Mouse (Mus musculus): ENCODE data around the gene Gm49387. TPM values are rescaled to one million over a fixed set of nuclear protein-coding genes. Genes with fewer than 3 reads are reported as not detected.

The Gm49387 gene
- polyA plus RNA-seq, 1 experiment from 2014 or later, result 0.73 TPM

GRCm38 (mm10) chr14:31668326-31668725, 27.6 kb upstream of the Gm49387 start:
- peaks cover 52% of the 10 kb centered on the region for H3K4me1 ChIP-seq (replicated peaks)
- WGBS, result 79% methylated on average over 13 of the region's 13 CpGs
- no peak overlapping the region for H3K4me3 ChIP-seq
- H3K36me3 ChIP-seq, result peaks cover 7% of the 10 kb centered on the region; the same call in 1 of the 2 replicates
- no peaks in the 10 kb centered on the region for H3K27me3 ChIP-seq
- ATAC-seq (ENCODE audit: low read depth), result no peak
- no peaks in the 10 kb centered on the region for H3K9me3 ChIP-seq
- H3K9ac ChIP-seq, result no peak overlapping the region
- H3K27ac ChIP-seq (replicated peaks), result no peak overlapping the region
- H3K4me2 ChIP-seq, result no peak overlapping the region

- no peak for ATAC-seq (ENCODE audit: low read depth)
- no peak overlapping the region for H3K27ac ChIP-seq (replicated peaks)
- H3K36me3 ChIP-seq, result peaks cover 7% of the 10 kb centered on the region; the same call in 1 of the 2 replicates
- 81% methylated on average over 6 of the region's 6 CpGs for WGBS
- no peak overlapping the region for H3K9ac ChIP-seq
- no peaks in the 10 kb centered on the region for H3K27me3 ChIP-seq
- peaks cover 58% of the 10 kb centered on the region for H3K4me1 ChIP-seq (replicated peaks)
- H3K4me2 ChIP-seq, result no peak overlapping the region
- H3K9me3 ChIP-seq, result no peaks in the 10 kb centered on the region
- no peak overlapping the region for H3K4me3 ChIP-seq
Measured at GRCm38 (mm10) chr14:31667741-31668140, 27.1 kb upstream of the Gm49387 start.

GRCm38 (mm10) chr14:31666931-31667705, 26.4 kb upstream of the Gm49387 start:
- H3K9ac ChIP-seq, result no peak overlapping the region
- ATAC-seq (ENCODE audit: low read depth), result no peak
- peaks cover 7% of the 10 kb centered on the region; the same call in 1 of the 2 replicates for H3K36me3 ChIP-seq
- no peaks in the 10 kb centered on the region for H3K27me3 ChIP-seq
- H3K27ac ChIP-seq (replicated peaks), result no peak overlapping the region
- H3K9me3 ChIP-seq, result no peaks in the 10 kb centered on the region
- peaks cover 64% of the 10 kb centered on the region for H3K4me1 ChIP-seq (replicated peaks)
- H3K4me3 ChIP-seq, result no peak overlapping the region
- whole genome bisulfite sequencing, result 95% methylated on average over 28 of the region's 28 CpGs
- no peak overlapping the region for H3K4me2 ChIP-seq

GRCm38 (mm10) chr14:31665566-31665940, 24.9 kb upstream of the Gm49387 start:
- Histone ChIP-seq H3K4me3 (no peak overlapping the region), H3K27me3 (no peaks in the 10 kb centered on the region), H3K27ac (replicated peaks) (peak overlapping the region; percentile 99), H3K4me1 (replicated peaks) (peaks cover 72% of the 10 kb centered on the region), H3K9me3 (no peaks in the 10 kb centered on the region), H3K9ac (no peak overlapping the region), H3K4me2 (no peak overlapping the region), H3K36me3 (peaks cover 7% of the 10 kb centered on the region; the same call in 1 of the 2 replicates)
- WGBS, result 74% methylated on average over 4 of the region's 4 CpGs
- ATAC-seq (ENCODE audit: low read depth), result no peak

GRCm38 (mm10) chr14:31664903-31665565, 24.4 kb upstream of the Gm49387 start:
- H3K9ac ChIP-seq, result 0 out of 2 replicates have a peak overlapping the region, but pooled peaks have one; percentile 45
- WGBS, result 50% methylated on average over 12 of the region's 12 CpGs
- no peak overlapping the region for H3K4me2 ChIP-seq
- H3K4me1 ChIP-seq (replicated peaks), result peaks cover 73% of the 10 kb centered on the region
- no peak overlapping the region for H3K4me3 ChIP-seq
- no peaks in the 10 kb centered on the region for H3K27me3 ChIP-seq
- H3K9me3 ChIP-seq, result no peaks in the 10 kb centered on the region
- ATAC-seq (ENCODE audit: low read depth), result no peak
- H3K27ac ChIP-seq (replicated peaks), result peak overlapping the region; percentile 99
- peaks cover 7% of the 10 kb centered on the region; the same call in 1 of the 2 replicates for H3K36me3 ChIP-seq

GRCm38 (mm10) chr14:31664100-31664902, 23.6 kb upstream of the Gm49387 start:
- H3K27ac ChIP-seq (replicated peaks), result peak overlapping the region; percentile 99
- H3K36me3 ChIP-seq, result peaks cover 7% of the 10 kb centered on the region; the same call in 1 of the 2 replicates
- no peak overlapping the region for H3K9ac ChIP-seq
- H3K4me2 ChIP-seq, result no peak overlapping the region
- ATAC-seq (ENCODE audit: low read depth), result no peak
- no peaks in the 10 kb centered on the region for H3K9me3 ChIP-seq
- H3K4me3 ChIP-seq, result no peak overlapping the region
- WGBS, result 33% methylated on average over 18 of the region's 18 CpGs
- H3K27me3 ChIP-seq, result no peaks in the 10 kb centered on the region
- peaks cover 73% of the 10 kb centered on the region for H3K4me1 ChIP-seq (replicated peaks)

- H3K9ac ChIP-seq, result no peak overlapping the region; the same call in 1 of the 2 replicates
Measured at GRCm38 (mm10) chr14:31663376-31664099, 22.9 kb upstream of the Gm49387 start.

GRCm38 (mm10) chr14:31662555-31663211, 22.0 kb upstream of the Gm49387 start:
- peak; percentile 74 for ATAC-seq (ENCODE audit: low read depth)
- Histone ChIP-seq H3K9me3 (no peaks in the 10 kb centered on the region), H3K4me2 (peak overlapping the region; percentile 70), H3K4me1 (replicated peaks) (peaks cover 79% of the 10 kb centered on the region), H3K27me3 (no peaks in the 10 kb centered on the region), H3K4me3 (peak overlapping the region; percentile 41), H3K27ac (replicated peaks) (peak overlapping the region; percentile 99), H3K9ac (peak overlapping the region; percentile 68), H3K36me3 (peaks cover 7% of the 10 kb centered on the region; the same call in 1 of the 2 replicates)
- WGBS, result 15% methylated on average over 9 of the region's 9 CpGs

More at GRCm38 (mm10) chr14:31663376-31664099, 22.9 kb upstream of the Gm49387 start:
- H3K27me3 ChIP-seq, result no peaks in the 10 kb centered on the region
- H3K36me3 ChIP-seq, result peaks cover 7% of the 10 kb centered on the region; the same call in 1 of the 2 replicates
- no peak overlapping the region for H3K4me3 ChIP-seq
- peak overlapping the region; percentile 99 for H3K27ac ChIP-seq (replicated peaks)
- no peaks in the 10 kb centered on the region for H3K9me3 ChIP-seq
- WGBS, result 85% methylated on average over 13 of the region's 13 CpGs
- no peak for ATAC-seq (ENCODE audit: low read depth)
- H3K4me1 ChIP-seq (replicated peaks), result peaks cover 74% of the 10 kb centered on the region
- no peak overlapping the region; the same call in 1 of the 2 replicates for H3K4me2 ChIP-seq

- H3K4me2 ChIP-seq, result peak overlapping the region; percentile 70
- peak overlapping the region; percentile 41 for H3K4me3 ChIP-seq
- H3K9me3 ChIP-seq, result no peaks in the 10 kb centered on the region
- H3K9ac ChIP-seq, result peak overlapping the region; percentile 68
- H3K27me3 ChIP-seq, result no peaks in the 10 kb centered on the region
- H3K4me1 ChIP-seq (replicated peaks), result peaks cover 87% of the 10 kb centered on the region
- WGBS, result under 1% methylated on average over 44 of the region's 44 CpGs
- peak; percentile 96 for ATAC-seq (ENCODE audit: low read depth)
- peaks cover 2% of the 10 kb centered on the region; the same call in 1 of the 2 replicates for H3K36me3 ChIP-seq
- H3K27ac ChIP-seq (replicated peaks), result peak overlapping the region; percentile 99
Measured at GRCm38 (mm10) chr14:31661671-31662554, 21.2 kb upstream of the Gm49387 start.
